Mouse (Mus musculus) kidney, embryonic 16.5 days (tissue): ENCODE results near the gene Dlgap3. TPM values are rescaled to one million over a fixed set of nuclear protein-coding genes. Genes with fewer than 3 reads are reported as not detected.
A peak's percentile ranks its signal among the peaks of the same experiment; 100 is the strongest.

ENCODE experiments used
- ATAC-seq: fragments of 200-750 bp; cut with Nextera tagmentation; 2 replicates; pipeline ENCODE4 v1.8.0; 2017; ENCODE audit warnings: moderate TSS enrichment; ENCODE audit not compliant: low FRiP score, low TSS enrichment
- H3K27ac ChIP-seq: fragments of 300-500 bp; sonication (generic); 2 replicates; pipeline ENCODE4 v1.5.1; 2014; ENCODE audit warnings: low read length
- H3K27me3 ChIP-seq: fragments of 300-500 bp; sonication (generic); 2 replicates; pipeline ENCODE4 v1.6.1; 2014; ENCODE audit warnings: low read length, control low read depth, mixed read lengths; ENCODE audit not compliant: insufficient read depth
- H3K36me3 ChIP-seq: fragments of 300-500 bp; sonication (generic); 2 replicates; pipeline ENCODE4 v1.6.1; 2014; ENCODE audit warnings: low read length, control low read depth, mixed read lengths; ENCODE audit not compliant: insufficient read depth
- H3K4me1 ChIP-seq: fragments of 300-500 bp; sonication (generic); 2 replicates; pipeline ENCODE4 v1.6.1; 2014; ENCODE audit warnings: low read length, control low read depth, mixed read lengths; ENCODE audit not compliant: insufficient read depth
- H3K4me2 ChIP-seq: fragments of 300-500 bp; sonication (generic); replicated peaks from 2 replicates; pipeline ENCODE4 v1.6.1; 2014; ENCODE audit warnings: low read depth, low read length
- H3K4me3 ChIP-seq: fragments of 300-500 bp; sonication (generic); 2 replicates; pipeline ENCODE4 v1.5.1; 2014; ENCODE audit warnings: mild to moderate bottlenecking, low read length
- H3K9ac ChIP-seq: fragments of 300-500 bp; sonication (generic); replicated peaks from 2 replicates; pipeline ENCODE4 v1.6.1; 2014; ENCODE audit warnings: low read length
- H3K9me3 ChIP-seq: fragments of 300-500 bp; sonication (generic); 2 replicates; pipeline ENCODE4 v1.6.1; 2016; ENCODE audit warnings: low read length, control low read depth
- WGBS: fragments of 180-500 bp; shearing (Covaris S2); extraction: QIAGEN DNeasy Blood & Tissue Kit; methylation state at CpG from one replicate; pipeline ENCODE4 v1.1.7; 2014; 5-methylcytosine and 5-hydroxymethylcytosine counted together
- polyA plus RNA-seq: library from polyadenylated mRNA; unstranded; fragments of >200 nt; fragmentation: Nextera tagmentation; extraction: Ambion mirVana; gene quantifications from 2 replicates; pipeline ENCODE4 v1.2.1, GENCODE M21; 2015

The Dlgap3 gene
- polyA plus RNA-seq, 1 experiment from 2014 or later: 0.41 TPM

DNA sequence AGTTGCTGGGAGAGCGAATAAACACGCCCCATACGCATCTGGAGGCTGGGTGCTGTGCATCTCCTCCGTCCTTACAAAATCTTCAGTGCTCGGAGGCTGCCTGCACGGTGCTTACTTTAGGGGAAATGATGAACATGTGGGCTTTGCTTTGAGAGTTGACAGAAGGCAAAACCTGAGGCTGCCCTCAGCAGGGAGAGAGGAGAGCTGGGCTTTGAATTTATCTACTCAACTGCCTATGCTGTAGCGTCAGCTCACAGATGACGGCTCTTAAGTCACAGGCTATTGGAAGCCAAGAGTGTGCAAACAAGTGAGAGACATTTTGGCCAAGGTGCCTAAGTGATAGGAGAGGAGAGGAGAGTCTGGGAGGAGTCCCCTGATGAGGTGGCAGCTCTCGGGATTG lies 110.2 kb downstream of the Dlgap3 start:
- no peak overlapping the region for H3K9ac ChIP-seq
- no peak overlapping the region for H3K4me3 ChIP-seq
- peak overlapping the region; percentile 50; the same call in 1 of the 2 replicates for H3K27ac ChIP-seq
- H3K9me3 ChIP-seq: no peaks in the 10 kb centered on the region
- H3K36me3 ChIP-seq: no peaks in the 10 kb centered on the region
- ATAC-seq: no peak
- 83% methylated on average over 9 of the region's 9 CpGs for WGBS
- H3K27me3 ChIP-seq: no peaks in the 10 kb centered on the region
- no peak overlapping the region for H3K4me2 ChIP-seq
- H3K4me1 ChIP-seq: peaks cover 12% of the 10 kb centered on the region

Other genes starting within 250 kb of the Dlgap3 start
- gene Zmym4, start 201.1 kb upstream of the Dlgap3 start, polyA plus RNA-seq: 14.4 and 22.5 TPM in 2 replicates
- gene Sfpq, start 147.9 kb upstream of the Dlgap3 start, polyA plus RNA-seq: 60.9 and 73.5 TPM in 2 replicates
- 22.5 and 23.9 TPM in 2 replicates for gene Zmym1, start 108.1 kb upstream of the Dlgap3 start, polyA plus RNA-seq
- gene Zmym6, start 91.8 kb upstream of the Dlgap3 start, polyA plus RNA-seq: 22.2 and 22.9 TPM in 2 replicates
- gene Tmem35b, start 45.5 kb upstream of the Dlgap3 start, polyA plus RNA-seq: 26.5 and 28.7 TPM in 2 replicates
- gene Smim12, start 74.6 kb downstream of the Dlgap3 start, polyA plus RNA-seq: 66.6 and 74.9 TPM in 2 replicates
- 30.9 TPM in 2 replicates for gene Gja4, start 144.8 kb downstream of the Dlgap3 start, polyA plus RNA-seq
- 1.3 TPM in 2 replicates for gene Gjb3, start 161.6 kb downstream of the Dlgap3 start, polyA plus RNA-seq
- 0.87 and 0.92 TPM in 2 replicates for gene Gjb4, start 184.9 kb downstream of the Dlgap3 start, polyA plus RNA-seq
- 1.5 and 1.8 TPM in 2 replicates for gene Gjb5, start 189.0 kb downstream of the Dlgap3 start, polyA plus RNA-seq